Mouse (Mus musculus) embryo, embryonic 11 days (tissue): ENCODE results near the gene Pard3b.

Experiments used
- DNase-seq: peaks from one replicate; pipeline ENCODE4 v3.0.0-alpha.2; 2015

The Pard3b gene

GRCm38 (mm10) chr1:62648116-62648515, 1009.5 kb downstream of the Pard3b start:
- DNase-seq, result peak; percentile 71

DNA sequence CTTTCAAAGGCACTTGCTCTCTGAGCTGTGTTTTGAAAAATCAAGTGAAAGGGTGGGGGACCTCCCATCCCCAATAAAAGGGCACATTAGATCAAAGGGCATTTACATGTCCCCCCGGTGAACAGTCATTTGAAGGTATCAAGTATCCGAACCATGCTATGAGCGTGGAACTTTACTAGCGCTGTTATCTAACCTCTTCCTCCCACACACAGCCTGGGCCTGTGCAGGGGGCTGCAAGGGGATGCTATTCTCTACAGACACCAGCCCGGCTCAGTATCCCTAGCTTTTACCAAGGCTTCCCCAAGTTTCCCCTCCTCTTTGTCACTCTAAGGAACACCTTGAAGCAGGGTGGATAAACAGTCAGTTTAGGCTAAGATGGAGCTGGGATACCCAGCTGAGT, 1010.0 kb downstream of the Pard3b start:
- peak; percentile 32 for DNase-seq

- DNase-seq, result no peak
Observed at GRCm38 (mm10) chr1:62650491-62650890, 1011.9 kb downstream of the Pard3b start.

- DNase-seq, result no peak
Observed at GRCm38 (mm10) chr1:62654436-62654835, 1015.8 kb downstream of the Pard3b start.

- DNase-seq, result peak; percentile 47
Observed at GRCm38 (mm10) chr1:62664960-62665645, 1026.5 kb downstream of the Pard3b start.

GRCm38 (mm10) chr1:62665771-62666730, 1027.4 kb downstream of the Pard3b start:
- no peak for DNase-seq

- no peak for DNase-seq
Observed at GRCm38 (mm10) chr1:62666780-62667179, 1028.2 kb downstream of the Pard3b start.

- DNase-seq, result no peak
Observed at GRCm38 (mm10) chr1:62678611-62679344, 1040.2 kb downstream of the Pard3b start.

DNA sequence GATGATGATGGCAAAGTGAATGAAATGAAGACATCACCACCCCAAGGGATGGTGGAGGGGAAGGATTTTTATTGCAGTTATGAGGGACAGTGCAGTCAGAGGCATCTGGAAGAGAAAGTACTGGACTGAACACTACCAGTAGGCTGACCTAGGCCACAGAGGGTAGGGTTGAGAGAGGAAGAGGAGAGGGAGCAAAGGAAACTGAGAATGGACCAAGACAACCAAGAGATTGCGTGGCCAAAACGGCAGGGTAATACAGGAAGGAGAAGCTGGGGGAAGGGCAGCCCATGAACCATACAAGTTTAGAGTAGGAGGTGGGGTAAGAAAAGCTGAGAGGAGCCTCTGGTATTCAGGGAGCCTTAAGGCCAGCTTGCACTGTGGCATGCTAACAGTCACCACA, 1040.8 kb downstream of the Pard3b start:
- no peak for DNase-seq

- DNase-seq, result peak; percentile 57
Observed at GRCm38 (mm10) chr1:62682456-62683385, 1044.1 kb downstream of the Pard3b start.

DNA sequence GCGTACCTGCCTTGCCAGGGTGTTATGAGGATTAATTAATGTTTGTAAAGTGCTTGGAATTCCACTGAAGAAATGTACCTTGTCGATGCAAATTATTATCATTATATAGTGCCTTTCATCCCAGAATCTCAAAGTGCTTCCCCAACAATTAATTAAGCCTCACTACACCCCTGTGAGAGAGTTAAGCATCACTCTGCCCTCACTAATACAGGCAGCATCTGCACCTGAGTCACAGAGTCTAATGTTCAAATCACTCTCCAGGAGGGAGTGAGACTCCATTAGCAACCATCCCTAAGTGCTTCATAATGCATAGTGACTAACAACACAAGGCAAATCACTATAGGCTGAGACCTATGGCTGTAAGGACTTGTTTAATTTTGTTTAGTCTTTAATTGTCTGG, 1044.9 kb downstream of the Pard3b start:
- DNase-seq, result no peak

DNA sequence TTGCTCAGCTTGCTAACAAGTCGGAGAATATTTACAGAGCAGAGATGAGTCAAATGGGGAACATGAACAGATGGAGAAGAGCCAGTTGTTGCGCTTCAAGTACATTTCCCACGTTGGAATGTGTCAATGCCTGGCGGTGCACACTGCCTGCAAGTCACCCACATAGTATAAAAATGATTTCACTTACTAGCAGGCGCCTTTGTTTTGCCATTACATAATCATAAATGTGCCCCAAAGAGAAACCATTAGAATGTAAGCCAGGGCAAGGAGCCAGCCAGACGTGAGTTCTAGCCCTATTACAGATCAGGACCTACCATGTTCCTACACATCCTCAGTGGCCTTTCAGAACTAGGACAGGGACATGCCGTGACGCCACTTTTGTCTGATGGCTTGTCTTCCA, 1048.9 kb downstream of the Pard3b start:
- DNase-seq, result no peak

- DNase-seq, result no peak
Observed at GRCm38 (mm10) chr1:62691175-62691574, 1052.6 kb downstream of the Pard3b start.
